Mouse (Mus musculus) ES-CJ7 (cell line): ENCODE measurements around the gene Mpeg1.

Source experiments
- DNase-seq: peaks from one replicate; pipeline ENCODE4 v3.0.0; 2011; ENCODE audit warnings: low read depth, low spot score

The Mpeg1 gene

DNA sequence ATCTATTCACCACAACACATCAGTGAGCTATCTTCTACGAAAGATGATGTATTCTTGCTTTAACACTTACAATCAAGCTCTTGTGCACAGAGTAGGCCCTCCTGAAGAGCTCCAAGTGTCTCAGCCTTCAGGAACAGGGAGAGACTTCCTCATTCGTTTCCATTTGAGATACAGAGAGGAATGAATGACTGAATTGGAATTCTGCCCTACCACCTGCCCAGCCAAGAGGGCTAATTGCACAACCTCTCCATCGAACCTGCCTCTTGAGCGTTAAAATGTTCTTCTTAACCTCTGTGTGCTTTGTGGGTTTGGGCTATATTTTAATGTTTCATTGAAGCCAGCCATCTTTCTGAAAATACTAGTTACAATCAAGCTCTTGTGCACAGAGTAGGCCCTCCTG lies 4.1 kb downstream of the Mpeg1 start:
- DNase-seq = no peak

DNA sequence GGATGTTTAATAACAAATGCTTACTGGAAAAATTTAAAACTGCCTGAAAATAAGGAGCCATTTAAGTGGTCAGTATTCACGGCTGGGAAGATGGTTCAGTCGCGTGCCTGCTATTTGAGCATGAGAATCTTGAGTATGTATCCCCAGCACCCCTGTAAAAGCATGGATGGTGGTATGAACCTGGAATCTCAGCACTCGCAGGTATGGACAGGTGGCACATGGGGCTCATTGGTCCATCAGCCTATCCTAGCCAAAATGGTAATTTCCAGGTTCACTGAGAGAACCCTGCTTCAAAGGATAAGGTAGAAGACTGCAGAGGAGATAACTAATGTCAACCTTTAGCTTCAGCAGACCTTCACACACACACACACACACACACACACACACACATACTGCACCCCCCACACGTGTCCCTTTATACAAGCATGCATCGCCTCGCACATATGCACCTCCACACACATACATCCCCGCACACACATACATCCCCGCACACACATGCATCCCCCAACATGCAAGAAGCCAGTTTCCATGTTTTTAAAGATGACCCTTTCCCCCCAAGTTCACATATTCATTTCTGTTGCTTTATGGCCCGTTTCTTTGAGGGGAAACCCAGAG lies 5.1 kb downstream of the Mpeg1 start:
- no peak for DNase-seq

DNA sequence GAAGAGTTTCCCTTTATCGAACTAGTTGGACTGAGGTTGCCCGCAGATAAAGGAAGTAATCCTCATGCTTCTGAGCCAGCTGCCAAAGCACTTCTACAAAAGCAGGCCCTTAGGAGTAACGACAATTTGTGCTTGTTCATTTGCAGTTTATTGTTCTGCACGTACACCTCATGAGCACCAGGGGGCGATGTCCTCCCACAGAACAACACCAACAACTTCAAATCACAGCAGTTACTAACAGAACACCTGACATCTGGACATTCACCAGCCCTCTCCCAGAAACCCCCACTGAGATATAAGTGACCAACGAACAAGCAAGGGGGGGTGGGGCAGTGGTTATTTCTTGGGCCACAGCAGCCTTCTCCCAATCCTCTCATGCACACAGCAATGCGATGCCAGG lies 5.6 kb downstream of the Mpeg1 start:
- DNase-seq = peak; percentile 74

DNA sequence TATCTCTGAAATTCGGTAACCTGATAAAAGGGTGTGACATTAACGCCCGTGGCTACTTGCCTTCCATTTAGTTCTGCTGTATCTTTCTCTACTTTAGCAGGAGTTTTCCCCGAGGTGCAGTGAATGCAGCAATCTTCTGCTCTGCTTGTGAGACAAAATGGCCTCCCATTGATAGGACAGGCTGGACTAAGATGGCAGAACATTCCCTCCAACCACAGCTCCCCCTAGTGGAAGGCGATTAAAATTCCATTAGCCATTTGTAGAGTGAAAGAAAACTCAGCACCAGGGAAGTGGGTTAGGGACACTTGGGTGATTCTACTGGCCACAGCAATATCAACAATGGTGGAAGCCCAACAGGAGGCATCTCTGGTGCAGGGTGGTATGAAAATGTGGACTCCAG lies 6.9 kb downstream of the Mpeg1 start:
- peak; percentile 79 for DNase-seq

DNA sequence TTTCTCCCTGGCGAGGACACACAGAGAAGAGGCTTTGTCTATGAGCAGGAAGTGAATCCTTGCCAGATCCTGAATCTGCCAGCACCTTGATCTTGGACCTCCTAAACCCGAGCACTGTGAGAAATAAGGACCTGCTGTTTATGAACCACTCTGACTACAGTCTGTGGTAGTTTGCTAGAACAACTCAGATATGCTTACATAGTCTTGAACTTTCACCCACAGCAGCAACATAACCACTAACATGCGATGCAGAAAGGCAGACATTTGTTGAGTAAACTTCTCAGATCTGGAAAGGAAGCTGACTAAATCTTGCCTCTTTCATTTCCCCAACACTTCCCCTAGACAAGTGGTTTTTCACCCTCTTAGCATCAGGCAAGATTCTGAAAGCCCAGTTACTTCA lies 11.3 kb downstream of the Mpeg1 start:
- no peak for DNase-seq

DNA sequence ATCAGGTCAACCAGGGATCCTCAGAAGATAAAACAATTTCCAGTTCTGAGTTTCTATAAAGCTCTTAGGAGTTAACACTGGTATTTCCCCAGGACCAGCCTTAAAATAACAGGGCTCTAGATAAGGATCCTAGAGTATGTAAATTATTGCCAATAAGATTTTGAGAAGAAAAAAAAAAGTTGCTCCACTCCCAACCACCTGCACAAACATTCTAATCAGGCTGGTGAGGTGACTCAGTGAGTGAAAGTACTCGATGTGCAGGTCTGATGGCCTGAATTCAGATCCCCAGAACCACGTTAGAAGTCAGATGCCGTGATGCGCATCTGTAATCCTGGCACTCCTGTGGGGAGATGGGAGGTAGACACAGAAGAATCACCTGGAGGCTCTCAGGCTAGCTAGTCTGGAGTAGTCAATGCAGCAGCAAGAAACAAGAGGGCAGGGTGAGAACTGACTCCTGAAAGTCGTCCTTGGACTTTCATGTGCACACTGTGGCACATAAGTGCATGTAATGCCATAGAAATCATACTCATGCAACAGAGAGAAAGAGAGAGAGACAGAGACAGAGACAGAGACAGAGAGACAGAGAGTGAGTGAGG lies 11.9 kb downstream of the Mpeg1 start:
- no peak for DNase-seq

DNA sequence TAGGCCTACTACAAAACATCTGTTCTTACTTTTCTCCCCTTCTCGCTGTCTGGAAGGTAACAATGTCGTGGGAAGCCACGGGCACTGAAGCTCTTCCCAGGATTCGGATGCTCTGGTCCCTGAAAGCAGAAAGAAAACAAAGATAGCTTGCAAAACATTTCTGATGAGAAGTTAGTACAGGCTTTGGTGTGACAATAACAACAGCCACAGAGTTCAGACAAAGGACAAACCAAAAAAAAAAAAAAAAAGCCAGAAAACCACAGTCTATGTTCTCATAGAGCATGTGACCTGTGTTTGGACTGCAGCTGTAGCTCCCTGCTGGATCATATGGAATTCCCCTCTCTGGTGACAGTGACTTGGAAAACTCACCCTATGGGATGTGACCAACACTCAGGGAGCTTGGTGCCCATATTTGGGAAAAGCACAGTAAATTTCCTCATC lies 12.6 kb downstream of the Mpeg1 start:
- DNase-seq = no peak

DNA sequence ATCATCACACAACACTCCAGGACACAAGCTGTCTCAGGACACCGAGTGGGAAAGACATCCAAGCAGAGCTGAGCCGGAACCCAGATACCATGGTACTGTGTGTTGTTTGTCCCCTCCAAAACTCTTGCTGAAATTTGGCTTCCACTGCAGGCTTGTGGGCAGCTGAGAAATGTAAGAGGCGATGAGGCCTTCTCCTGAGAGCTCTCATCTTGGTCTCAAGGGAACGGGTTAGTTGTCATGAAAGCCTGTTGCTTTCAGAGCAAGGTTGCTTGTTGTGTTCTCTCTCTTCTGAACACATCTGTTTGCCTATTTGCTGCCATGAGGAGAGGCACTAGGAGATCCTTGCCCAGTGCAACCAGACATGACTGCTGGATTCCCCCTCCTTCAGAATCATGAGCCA lies 13.4 kb downstream of the Mpeg1 start:
- DNase-seq = no peak

DNA sequence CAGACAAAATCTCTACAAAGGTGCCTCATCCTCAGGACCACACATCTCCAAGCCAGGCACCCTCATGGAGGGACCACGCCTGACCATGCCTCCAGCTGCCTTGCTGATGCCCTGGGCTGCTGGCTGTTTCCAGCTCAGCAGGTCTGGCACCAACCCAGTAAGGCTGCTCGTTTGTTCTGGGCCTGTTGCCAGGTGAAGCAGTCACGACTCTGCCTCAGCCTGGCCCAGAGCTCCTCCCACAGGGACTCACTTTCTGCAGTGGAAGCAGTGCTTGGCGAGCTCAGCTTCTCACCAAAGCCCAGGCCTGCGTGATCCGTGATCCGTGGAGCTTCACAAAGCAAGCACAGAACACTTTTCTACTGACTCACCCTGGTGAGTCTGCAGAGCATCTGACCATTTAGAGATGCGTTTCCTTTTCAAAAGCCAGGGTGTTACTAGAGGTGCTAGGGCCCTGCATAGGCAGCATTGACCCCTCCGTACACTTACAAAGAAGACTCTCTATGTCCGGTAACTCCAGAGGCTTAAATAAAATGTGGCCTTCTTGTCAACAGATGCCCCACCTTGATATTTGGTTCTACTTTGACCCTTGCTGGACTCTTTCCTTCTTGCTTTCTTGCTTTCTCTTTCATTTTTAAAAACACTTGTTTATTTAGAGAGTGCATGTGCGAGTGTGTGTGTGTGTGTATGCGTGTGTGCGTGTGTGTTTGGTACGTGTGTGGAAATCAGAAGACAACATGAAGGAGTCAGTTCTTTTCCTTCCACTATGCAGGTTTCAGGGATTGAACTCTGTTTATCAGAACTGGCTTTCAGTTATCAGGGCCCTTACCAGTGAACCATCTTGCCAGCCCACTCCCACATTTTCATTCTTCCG lies 15.0 kb downstream of the Mpeg1 start:
- DNase-seq = no peak

DNA sequence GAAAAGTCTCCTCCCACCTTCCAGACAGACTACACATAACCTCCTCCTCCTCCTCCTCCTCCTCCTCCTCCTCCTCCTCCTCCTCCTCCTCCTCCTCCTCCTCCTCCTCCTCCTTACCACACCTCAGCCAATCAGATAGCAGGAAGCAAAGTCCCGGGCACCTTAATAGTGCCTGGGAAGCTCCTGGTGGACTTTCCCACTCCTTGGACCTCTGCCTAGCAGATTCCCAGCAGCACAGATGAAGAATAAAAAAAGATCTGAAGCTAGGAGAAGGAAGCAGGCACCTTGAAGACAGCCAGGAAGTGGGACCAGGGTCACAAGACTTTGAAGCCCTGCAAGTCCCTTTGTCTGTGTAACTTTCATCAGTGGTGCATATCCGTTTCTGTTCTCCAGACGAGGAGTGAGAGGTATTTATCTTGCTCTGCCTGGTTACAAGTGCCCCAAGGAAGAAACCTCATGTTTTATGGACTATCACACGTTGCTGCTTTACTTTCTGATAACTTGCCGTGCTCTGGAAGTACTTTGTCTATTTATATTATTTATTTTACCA lies 16.2 kb downstream of the Mpeg1 start:
- DNase-seq = no peak

DNA sequence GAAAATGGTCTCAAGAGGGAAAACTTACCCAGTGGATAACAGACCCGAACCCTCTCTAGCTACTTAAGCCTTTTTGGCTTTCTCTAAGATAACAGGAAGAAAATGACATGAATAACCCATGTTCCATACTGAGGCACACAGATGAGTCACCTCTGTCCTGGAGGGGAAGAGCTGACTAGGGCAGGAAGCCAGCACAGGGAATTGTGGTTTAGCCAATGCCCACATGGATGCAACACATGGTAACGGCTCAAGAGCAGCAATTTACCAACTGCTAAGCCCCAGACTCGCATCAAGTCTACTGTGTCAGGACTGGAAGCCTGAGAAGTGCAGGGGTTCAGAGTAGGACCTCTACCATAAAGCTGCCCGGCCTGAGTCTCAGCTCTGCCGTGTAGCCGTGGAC lies 17.8 kb downstream of the Mpeg1 start:
- no peak for DNase-seq

DNA sequence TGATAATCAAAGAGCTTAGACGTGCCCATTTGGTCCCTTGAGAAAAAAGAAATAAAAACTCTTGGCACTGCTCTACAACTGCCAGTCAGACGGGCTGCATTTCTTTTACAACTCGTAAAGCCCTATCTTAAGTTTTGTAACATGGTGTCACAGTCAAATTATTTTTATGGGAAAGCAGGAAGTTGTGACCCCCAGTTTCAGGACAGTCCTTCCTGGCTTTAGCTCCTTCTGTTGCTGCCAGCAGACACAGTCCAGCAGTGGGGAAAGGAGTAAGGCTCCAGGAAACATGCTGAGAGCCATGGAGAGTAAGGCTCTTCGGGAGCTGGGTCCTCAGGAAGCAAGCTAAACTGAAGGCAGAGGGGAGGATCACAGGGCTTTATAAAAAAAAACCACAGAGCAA lies 23.2 kb downstream of the Mpeg1 start:
- no peak for DNase-seq

DNA sequence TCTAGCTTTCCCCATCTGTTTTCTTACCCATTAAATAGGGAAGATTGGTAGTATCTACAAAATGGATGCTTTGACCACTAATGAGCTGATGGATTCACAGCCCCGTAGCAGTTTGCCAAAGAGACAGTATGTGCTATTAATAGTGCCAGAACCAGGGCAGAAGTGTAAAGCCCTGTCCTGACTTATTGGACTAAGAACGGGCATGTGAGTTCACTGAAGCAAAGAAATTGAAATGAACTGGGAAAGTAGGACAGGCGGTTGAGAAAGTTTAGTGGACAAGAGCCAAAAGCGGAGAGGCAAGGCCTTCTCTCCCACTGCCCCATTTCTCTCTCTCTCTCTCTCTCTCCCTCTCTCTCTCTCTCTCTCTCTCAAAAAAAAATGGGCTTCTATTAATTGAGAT lies 23.6 kb downstream of the Mpeg1 start:
- DNase-seq = no peak

DNA sequence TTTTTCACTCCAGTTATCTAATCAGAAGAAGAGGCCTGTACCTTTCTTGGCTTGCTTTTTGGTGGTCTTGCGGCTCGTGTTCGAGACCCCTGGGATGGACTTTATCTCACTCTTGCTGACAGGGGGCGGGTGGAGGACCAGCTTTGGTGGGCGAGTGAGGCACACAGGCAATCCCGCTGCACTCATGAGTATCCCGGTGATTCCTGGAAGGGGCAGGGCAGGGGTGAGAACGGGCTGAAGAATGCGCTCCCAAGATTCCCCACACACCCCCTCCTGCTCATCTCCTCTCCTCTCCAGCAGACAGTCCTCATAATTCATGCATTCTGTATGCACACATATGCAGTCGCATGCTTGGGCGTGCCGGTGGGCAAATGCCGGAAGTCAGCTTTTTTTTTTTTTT lies 24.6 kb downstream of the Mpeg1 start:
- DNase-seq = no peak

DNA sequence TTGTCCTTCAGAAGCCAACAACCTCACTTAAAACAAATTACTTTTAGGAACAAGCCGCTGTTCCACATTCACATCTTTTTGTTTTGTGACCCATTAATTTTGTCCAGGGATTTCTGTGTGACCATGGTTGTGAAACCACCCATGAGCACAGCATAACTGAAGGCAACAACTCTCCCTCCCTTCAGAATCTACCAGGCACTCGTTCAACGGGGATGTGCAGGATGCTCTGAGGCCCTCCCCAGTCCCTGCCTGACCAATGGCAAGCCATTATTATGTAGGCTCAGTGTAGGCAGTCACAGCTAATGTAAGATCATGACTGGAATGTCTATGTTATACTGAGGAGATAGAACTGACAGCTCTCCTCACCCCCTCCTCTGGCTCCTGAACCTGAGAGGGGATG lies 25.1 kb downstream of the Mpeg1 start:
- DNase-seq = no peak

DNA sequence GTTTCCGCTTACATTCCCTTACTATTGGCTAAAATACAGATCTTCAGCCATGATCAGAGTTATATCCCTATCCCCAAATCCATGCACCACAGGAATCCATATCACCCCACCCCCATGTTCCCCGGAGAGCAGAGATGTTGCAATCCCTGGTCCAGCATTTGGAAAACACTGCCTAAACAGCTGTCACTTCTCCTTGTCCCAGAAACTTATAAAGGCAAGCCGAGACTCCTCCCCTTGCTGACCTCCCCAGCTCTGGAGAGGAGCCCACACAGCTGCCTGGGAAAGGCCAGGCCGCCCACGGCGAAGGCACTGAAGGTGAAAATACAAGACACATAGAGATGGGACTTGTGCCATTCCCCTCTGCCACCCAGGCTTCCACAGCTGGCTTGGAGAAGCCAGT lies 26.3 kb downstream of the Mpeg1 start:
- no peak for DNase-seq

DNA sequence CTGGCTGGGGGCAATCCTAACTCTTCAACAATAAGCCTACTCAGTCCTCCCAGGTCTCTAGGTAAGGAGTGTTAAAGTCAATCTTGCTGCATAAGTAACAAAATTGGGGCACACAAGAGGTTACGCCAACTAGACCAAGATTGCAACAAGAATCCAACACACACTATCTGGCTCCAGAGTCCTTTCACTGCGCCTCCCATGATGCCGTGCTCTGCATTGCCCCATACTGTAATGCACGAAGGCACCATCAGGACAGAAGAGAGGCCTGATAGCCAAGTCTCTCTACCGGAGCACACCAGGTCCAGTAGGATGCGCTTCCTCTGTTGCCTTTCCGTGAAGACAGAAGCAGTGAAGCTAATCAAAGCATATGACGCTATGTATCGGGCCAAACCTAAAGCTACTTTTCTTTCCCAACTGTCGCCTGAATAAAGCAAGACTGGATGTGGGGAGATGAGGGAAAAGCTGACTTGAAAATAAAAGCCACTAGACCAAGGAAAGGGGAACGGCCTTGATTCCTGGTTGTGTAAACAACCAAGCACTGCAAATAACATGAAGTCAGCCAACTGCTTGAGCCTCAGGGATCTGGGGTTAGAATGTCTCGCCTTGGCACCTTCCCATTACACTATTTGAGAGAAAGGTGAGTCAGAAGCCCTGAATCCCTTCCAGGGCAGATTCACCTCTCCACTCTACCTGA lies 27.1 kb downstream of the Mpeg1 start:
- no peak for DNase-seq

DNA sequence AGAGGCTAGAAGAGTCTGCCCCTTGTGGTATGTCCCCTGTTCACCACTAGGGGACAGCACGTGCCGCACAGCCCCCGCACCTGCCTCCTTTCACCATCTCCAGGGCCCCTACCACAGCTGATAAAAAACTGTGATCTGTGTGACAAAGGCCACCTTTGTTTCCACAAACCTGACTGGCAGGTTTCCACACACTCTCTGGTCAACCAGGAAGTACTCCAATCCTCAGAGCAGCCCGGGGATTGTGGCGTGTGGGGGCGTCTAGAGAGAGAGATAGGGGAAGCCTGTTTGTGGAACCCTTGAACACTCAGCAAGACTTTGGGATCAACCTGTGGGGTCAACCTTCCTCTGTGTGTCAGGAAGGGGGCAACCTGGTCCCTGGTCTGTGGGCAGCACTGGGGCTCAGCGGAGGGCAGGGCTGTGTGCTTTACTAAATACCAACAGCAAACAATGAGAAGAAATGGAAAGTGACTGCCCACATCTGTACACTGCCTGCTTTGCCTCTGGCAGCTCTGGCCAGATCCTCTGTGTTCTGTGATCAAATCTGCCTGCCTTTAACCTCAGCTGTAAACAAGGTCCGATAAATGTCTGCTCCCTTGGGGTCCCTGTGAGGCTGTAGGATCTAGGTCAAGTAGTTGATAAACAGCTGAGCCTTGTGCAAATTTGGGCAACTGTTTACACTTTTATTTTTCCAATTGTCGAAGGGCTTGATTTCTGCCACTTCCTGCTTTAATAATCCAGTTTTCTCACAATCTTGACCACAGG lies 27.8 kb downstream of the Mpeg1 start:
- peak; percentile 76 for DNase-seq

DNA sequence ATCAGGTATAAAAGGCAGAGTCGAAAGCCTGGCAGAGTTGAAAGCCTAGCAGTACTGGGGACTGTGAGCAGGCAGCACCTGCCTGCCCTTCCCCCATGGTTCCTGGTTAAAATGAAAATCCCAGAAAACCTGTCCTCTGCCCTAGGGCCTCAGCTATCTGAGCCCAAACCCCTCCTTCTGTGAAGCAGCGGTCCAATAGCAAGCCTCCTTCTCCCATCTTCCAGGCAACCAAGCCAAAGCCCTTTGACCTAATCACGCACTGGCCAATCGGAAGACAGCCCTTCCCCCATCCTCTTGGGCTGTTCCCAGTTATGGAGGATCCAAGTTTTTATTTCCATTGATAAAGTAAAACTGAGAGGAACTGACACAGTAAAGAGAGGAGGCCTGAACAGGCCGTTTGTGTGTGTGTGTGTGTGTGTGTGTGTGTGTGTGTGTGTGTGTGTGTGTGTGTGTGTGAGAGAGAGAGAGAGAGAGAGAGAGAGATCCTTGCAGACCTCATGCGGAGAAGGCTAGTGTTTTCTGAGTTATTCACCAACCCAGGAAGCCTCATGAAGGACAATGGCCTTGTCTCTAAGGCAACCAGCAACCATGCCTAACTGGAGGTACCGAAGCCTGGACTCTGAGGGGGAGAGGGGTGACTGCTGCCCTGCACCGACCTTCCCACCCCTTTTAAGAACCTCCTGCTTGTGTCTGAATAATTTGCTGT lies 28.5 kb downstream of the Mpeg1 start:
- peak; percentile 71 for DNase-seq

DNA sequence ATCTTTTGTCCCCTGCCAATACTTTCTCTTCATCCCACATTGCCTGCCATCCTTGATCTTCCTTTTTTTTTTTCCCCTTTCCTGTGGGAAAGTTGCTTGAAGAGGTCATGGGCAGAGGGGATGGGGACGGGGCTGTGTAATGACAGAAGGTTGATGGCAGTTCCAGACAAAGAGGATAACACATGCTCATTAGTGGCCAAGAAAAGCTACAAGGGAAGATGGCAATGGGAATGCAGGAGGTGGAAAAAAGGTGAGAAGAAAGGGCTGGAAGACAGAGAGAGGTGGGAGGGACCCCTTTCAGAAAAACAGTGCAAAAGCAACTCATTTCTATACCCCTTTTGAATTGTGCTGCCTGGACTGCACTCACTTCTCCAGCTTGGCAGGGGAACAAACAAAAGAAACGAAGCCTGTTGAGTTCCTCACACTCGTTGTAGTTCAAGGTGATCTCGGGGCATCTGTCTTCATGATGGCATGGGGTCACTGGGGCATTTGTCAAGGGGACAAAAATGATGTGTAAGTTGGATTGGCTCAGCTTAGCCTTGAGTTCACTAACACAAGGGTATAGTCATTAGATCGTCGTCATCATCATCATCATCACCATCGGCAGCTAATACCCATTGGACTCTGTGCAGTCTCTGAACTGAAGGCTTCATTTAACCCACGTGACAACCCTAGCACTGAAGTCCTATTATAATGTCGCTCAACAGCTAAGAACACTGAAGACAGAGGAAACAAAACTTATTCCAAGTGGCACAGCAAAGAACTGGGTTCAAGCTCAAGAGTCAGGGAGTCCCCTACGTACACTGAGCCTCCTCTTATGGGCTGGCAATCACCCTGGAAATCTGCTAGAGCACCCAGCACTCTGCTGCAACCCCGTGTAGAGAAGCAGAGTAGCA lies 29.3 kb downstream of the Mpeg1 start:
- no peak for DNase-seq
